Mouse (Mus musculus) kidney, adult 11 months (tissue): ENCODE results near the gene Olfr71.
A peak's percentile ranks its signal among the peaks of the same experiment; 100 is the strongest.

Source experiments
- DNase-seq: peaks from one replicate; pipeline ENCODE4 v3.0.0; 2022

The Olfr71 gene

GRCm38 (mm10) chr4:43655656-43656338 lies 54.3 kb downstream of the Olfr71 start:
- DNase-seq = peak; percentile 73
